Mouse (Mus musculus) limb, embryonic 15.5 days (tissue): ENCODE measurements around the gene Glb1. TPM values are rescaled to one million over a fixed set of nuclear protein-coding genes. Genes with fewer than 3 reads are reported as not detected.
"Not testable (repeated sequence)": the region's sequence is repeated elsewhere in the genome, so short reads cannot be mapped to it uniquely, and the experiment has no call there.

Experiments
- ATAC-seq: fragments of 200-750 bp; cut with Nextera tagmentation; 2 replicates; pipeline ENCODE4 v1.8.0; 2017; ENCODE audit warnings: low read depth, moderate TSS enrichment; ENCODE audit not compliant: insufficient number of reproducible peaks, low FRiP score, low TSS enrichment
- H3K27ac ChIP-seq: fragments of 300-500 bp; sonication (generic); 2 replicates; pipeline ENCODE4 v1.5.1; 2015; ENCODE audit warnings: moderate library complexity, mild to moderate bottlenecking, inconsistent platforms
- H3K27me3 ChIP-seq: fragments of 300-500 bp; sonication (generic); 2 replicates; pipeline ENCODE4 v1.6.1; 2015; ENCODE audit warnings: inconsistent platforms
- H3K36me3 ChIP-seq: fragments of 300-500 bp; sonication (generic); 2 replicates; pipeline ENCODE4 v1.6.1; 2015; ENCODE audit warnings: inconsistent platforms
- H3K4me1 ChIP-seq: fragments of 300-500 bp; sonication (generic); 2 replicates; pipeline ENCODE4 v1.6.1; 2015; ENCODE audit warnings: inconsistent platforms
- H3K4me2 ChIP-seq: fragments of 300-500 bp; sonication (generic); 2 replicates; pipeline ENCODE4 v1.6.1; 2015; ENCODE audit warnings: mild to moderate bottlenecking, inconsistent platforms
- H3K4me3 ChIP-seq: fragments of 300-500 bp; sonication (generic); 2 replicates; pipeline ENCODE4 v1.5.1; 2015; ENCODE audit warnings: mild to moderate bottlenecking, inconsistent platforms
- H3K9ac ChIP-seq: fragments of 300-500 bp; sonication (generic); 2 replicates; pipeline ENCODE4 v1.6.1; 2015; ENCODE audit warnings: inconsistent platforms
- H3K9me3 ChIP-seq: fragments of 300-500 bp; sonication (generic); 2 replicates; pipeline ENCODE4 v1.6.1; 2016; ENCODE audit warnings: inconsistent platforms
- WGBS: fragments of 180-500 bp; shearing (Covaris S2); methylation state at CpG from one replicate; pipeline ENCODE4 v1.1.7; 2015; 5-methylcytosine and 5-hydroxymethylcytosine counted together
- polyA plus RNA-seq: library from polyadenylated mRNA; unstranded; fragments of >200 nt; fragmentation: Nextera tagmentation; extraction: Ambion mirVana; gene quantifications from 2 replicates; pipeline ENCODE4 v1.2.1, GENCODE M21; 2015

Gene Glb1
- polyA plus RNA-seq, 1 experiment from 2014 or later = 37.7 TPM

DNA sequence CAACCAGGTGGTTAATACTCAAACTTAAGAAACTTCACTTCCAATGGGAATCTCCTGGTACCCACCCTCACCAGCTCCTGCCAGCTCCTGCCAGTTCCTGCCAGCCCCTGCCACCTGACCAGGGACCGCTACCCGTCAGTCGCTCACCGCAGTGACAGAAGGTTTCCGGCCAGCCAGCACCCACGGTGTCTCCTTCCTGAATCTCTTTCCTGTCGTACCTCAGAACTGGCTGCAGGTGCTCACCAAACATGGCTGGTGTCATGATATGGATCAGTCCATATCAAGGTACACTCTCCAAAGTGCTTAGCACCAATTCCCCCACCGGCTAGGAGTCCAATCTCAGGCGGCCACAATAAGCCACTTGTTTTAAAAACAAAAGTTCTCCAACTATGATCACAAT, 108.9 kb downstream of the Glb1 start:
- no peak overlapping the region for H3K4me3 ChIP-seq
- H3K9me3 ChIP-seq = peaks cover 8% of the 10 kb centered on the region; the same call in 1 of the 2 replicates
- no peak overlapping the region for H3K9ac ChIP-seq
- H3K27ac ChIP-seq = no peak overlapping the region
- H3K36me3 ChIP-seq = peaks cover 14% of the 10 kb centered on the region; the same call in 1 of the 2 replicates
- H3K27me3 ChIP-seq = no peaks in the 10 kb centered on the region
- H3K4me2 ChIP-seq = no peak overlapping the region
- no peak for ATAC-seq
- H3K4me1 ChIP-seq = no peaks in the 10 kb centered on the region
- WGBS = 91% methylated on average over 9 of the region's 9 CpGs

DNA sequence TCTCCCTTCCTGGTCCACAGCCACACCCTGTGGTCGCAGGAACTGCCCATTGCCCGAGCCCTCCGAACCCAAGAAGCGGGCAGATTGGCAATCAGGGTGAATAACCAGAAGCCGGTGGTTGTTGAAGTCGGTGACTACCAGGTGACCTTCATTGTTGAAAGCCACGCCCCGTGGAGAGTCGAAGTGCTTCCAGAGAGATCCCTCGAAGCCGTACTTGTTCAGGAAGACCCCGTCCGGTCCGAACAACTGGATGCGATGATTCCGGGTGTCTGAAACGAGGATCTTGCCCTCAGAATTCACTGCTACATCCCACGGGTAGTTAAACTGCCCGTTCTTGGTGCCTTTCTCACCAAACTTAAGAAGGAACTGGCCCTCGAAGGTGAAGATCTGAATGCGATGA, 112.0 kb downstream of the Glb1 start:
- Histone ChIP-seq H3K4me1 (peaks cover 12% of the 10 kb centered on the region), H3K4me2 (no peak overlapping the region), H3K4me3 (no peak overlapping the region), H3K36me3 (peaks cover 14% of the 10 kb centered on the region; the same call in 1 of the 2 replicates), H3K9ac (no peak overlapping the region), H3K27ac (no peak overlapping the region), H3K9me3 (peaks cover 8% of the 10 kb centered on the region; the same call in 1 of the 2 replicates), H3K27me3 (no peaks in the 10 kb centered on the region)
- no peak for ATAC-seq
- 95% methylated on average over 21 of the region's 21 CpGs for WGBS

DNA sequence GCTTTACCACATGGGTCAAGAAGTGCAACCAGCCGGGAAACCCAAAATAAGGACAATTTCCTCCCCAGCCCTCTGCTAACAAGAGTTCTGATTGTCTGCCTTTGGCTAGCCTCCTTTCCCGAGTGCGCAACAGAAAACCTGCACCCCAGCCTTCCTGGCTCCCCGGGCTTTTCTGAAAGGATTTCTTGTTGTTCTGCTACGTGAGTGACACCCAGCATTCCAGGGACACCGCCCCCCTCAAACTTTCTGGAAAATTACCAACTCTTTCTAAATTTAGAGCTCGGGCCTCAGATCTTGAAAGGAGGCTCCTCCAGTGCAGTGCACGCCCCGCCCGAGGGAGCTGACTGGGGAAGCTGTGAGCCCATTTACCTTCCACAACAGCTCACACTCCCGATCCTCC, 114.5 kb downstream of the Glb1 start, which contains the start of gene C130032M10Rik:
Gene C130032M10Rik, plus strand, starts transcription at position 334 of the 400 bp plus-strand sequence.
- Histone ChIP-seq H3K4me1 (peaks cover 12% of the 10 kb centered on the region), H3K4me2 (peak within 1 kb of the TSS; percentile 19; the same call in 1 of the 2 replicates), H3K27me3 (no peaks in the 10 kb centered on the region), H3K4me3 (no peak within 1 kb of the TSS; the same call in 1 of the 2 replicates), H3K9ac (no peak within 1 kb of the TSS), H3K27ac (peak within 1 kb of the TSS; percentile 74), H3K36me3 (peaks cover 14% of the 10 kb centered on the region; the same call in 1 of the 2 replicates), H3K9me3 (peaks cover 8% of the 10 kb centered on the region; the same call in 1 of the 2 replicates)
- no peak; the same call in 1 of the 2 replicates for ATAC-seq
- WGBS = 56% methylated on average over 11 of the region's 11 CpGs

DNA sequence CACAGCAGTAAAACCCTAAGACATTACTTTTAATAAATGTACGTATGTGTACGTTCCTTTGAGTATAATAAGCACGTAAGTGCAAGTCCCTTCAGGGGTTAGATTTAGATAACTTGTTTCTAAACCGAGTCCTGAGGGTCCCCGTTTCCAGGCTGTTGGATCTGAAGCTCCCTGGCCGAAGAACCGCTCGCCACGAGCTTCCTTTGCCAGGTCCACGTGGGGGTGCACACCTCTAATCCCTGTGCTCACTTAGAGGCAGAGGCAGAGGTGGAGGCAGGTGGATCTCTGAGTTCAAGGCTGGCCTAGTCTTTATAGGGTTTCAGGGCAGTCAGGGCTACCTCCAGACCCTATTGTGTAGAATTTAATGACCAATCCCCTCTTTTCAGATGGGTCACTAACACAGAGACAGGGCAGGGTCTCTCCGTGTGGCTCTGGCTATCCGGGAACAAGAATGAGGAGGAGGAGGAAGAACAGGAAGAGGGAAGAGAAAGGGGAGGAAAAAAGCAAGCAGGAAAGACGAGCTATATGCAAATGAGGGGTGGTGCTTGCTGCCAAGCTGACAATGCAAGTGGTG, 117.1 kb downstream of the Glb1 start:
- peaks cover 9% of the 10 kb centered on the region; the same call in 1 of the 2 replicates for H3K36me3 ChIP-seq
- peaks cover 8% of the 10 kb centered on the region; the same call in 1 of the 2 replicates for H3K9me3 ChIP-seq
- H3K4me2 ChIP-seq = no peak overlapping the region
- no peak overlapping the region for H3K4me3 ChIP-seq
- H3K27ac ChIP-seq = 0 out of 2 replicates have a peak overlapping the region, but pooled peaks have one; percentile 27
- no peak overlapping the region for H3K9ac ChIP-seq
- H3K27me3 ChIP-seq = no peaks in the 10 kb centered on the region
- peaks cover 12% of the 10 kb centered on the region for H3K4me1 ChIP-seq
- WGBS = 67% methylated on average over 13 of the region's 13 CpGs
- no peak for ATAC-seq

DNA sequence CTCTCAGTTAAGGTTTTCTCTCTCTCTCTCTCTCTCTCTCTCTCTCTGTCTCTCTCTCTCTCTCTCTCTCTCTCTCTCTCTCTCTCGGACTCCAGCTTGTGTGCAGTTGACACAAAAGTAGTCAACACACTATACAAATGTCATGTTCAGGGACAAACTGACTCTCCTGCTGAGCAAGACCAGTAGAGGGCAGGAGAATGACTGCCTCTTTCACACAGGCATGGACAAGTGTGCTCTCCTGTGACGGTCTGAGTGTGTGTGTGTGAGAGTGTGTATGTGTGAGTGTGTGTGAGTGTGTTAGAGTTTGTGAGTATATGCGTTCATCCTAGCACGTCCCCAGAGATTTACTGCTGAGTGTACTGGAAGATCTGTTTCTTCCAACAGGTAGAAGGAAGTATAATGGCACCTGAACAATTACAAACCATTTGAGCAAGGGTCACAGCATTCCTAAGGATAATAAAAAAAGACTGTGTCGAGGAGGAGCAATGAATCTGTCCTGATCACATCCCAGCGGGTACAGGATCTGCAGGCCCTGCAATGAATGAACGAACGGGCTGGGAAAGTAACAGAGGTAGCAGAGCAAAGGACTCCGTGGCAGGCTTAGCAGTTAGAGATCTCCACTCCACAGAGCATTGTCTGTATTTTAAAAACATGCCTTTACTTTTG, 118.1 kb downstream of the Glb1 start:
- no peak overlapping the region for H3K4me3 ChIP-seq
- H3K4me1 ChIP-seq = peaks cover 12% of the 10 kb centered on the region
- H3K27ac ChIP-seq = no peak overlapping the region
- H3K9ac ChIP-seq = no peak overlapping the region
- peaks cover under 1% of the 10 kb centered on the region; the same call in 1 of the 2 replicates for H3K9me3 ChIP-seq
- H3K4me2 ChIP-seq = no peak overlapping the region
- no peaks in the 10 kb centered on the region for H3K36me3 ChIP-seq
- no peaks in the 10 kb centered on the region for H3K27me3 ChIP-seq
- no peak for ATAC-seq
- 59% methylated on average over 9 of the region's 9 CpGs for WGBS

DNA sequence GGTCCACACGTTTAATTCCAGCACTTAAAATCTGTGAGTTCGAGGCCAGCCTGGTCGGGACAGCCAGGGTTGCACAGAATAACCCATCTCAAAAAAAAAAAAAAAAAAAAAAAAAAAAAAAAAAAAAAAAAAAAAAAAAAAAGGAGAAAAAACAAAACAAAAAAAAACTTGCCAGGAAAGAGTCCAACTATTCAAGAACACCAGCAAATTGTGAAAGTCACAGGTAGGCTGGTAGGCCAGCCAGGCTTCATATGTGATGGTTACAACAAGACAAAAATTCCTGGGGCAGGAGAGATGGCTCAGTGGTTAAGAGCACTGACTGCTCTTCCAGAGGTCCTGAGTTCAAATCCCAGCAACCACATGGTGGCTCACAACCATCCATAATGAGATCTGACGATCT, 119.7 kb downstream of the Glb1 start:
- not testable (repeated sequence) for H3K36me3 ChIP-seq, H3K4me2 ChIP-seq, H3K27ac ChIP-seq, H3K9ac ChIP-seq, H3K9me3 ChIP-seq, H3K4me3 ChIP-seq, H3K27me3 ChIP-seq, ATAC-seq, H3K4me1 ChIP-seq
- 73% methylated on average over 4 of the region's 4 CpGs for WGBS

DNA sequence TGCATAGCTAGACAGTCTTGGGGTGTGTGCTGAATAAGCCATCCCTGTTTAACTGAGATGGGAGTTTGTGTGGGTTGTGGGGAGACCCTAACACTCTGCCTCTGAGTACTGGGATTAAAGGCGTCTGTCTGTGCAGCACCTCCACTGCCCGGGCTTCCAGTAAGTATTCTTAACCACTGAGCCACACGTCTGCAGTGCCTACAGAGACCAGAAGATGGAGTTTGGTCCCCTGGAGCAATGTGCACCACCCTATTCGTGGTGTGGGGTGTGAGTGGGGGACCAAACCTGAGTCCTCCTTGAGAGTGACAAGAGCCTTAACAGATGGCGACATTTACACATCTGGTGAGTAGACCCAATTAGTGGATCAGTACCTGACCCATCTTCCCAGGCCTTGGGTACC, 121.2 kb downstream of the Glb1 start:
- H3K36me3 ChIP-seq = no peaks in the 10 kb centered on the region
- peaks cover 14% of the 10 kb centered on the region for H3K4me1 ChIP-seq
- no peak overlapping the region for H3K4me2 ChIP-seq
- ATAC-seq = no peak
- 54% methylated on average over 5 of the region's 5 CpGs for WGBS
- H3K4me3 ChIP-seq = no peak overlapping the region
- H3K27me3 ChIP-seq = no peaks in the 10 kb centered on the region
- H3K9me3 ChIP-seq = no peaks in the 10 kb centered on the region
- no peak overlapping the region for H3K27ac ChIP-seq
- no peak overlapping the region for H3K9ac ChIP-seq

DNA sequence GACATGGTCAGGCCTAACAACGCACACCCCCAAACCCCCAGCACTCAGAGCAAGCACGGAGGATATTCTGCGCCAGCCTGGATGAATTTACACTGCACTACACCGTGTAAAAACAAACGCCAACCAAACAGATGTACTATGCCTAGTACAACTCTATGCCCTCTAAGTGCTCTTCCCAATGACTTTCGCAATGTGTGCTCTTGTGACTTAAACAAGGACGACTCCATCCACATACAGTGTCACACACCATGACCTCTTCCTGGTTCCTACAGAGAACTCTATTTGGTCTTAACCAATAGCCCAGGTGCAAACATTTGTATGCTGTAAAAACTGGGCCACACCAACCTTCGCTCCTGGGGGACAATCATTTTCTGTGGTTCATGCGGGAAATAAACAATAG, 121.6 kb downstream of the Glb1 start:
- no peak overlapping the region for H3K4me3 ChIP-seq
- H3K9me3 ChIP-seq = no peaks in the 10 kb centered on the region
- no peak overlapping the region for H3K9ac ChIP-seq
- 88% methylated on average over 9 of the region's 9 CpGs for WGBS
- peaks cover 17% of the 10 kb centered on the region for H3K4me1 ChIP-seq
- H3K36me3 ChIP-seq = no peaks in the 10 kb centered on the region
- no peak overlapping the region for H3K4me2 ChIP-seq
- no peak for ATAC-seq
- H3K27ac ChIP-seq = no peak overlapping the region
- H3K27me3 ChIP-seq = no peaks in the 10 kb centered on the region

Other genes with a start within 250 kb of the Glb1 start
- not detected in 2 replicates for gene Bcl2a1c, start 70.9 kb upstream of the Glb1 start, polyA plus RNA-seq
- gene Crtap, start 10.4 kb upstream of the Glb1 start, polyA plus RNA-seq = 232 and 254 TPM in 2 replicates
- gene Tmppe, start within 50 bp of the Glb1 start, polyA plus RNA-seq = 9.8 and 10.5 TPM in 2 replicates
- gene Ccr4, start 103.8 kb downstream of the Glb1 start, polyA plus RNA-seq = 4.5 and 5.7 TPM in 2 replicates
- gene C130032M10Rik, start 114.6 kb downstream of the Glb1 start, polyA plus RNA-seq = 5.5 and 6.6 TPM in 2 replicates
- gene Trim71, start 163.3 kb downstream of the Glb1 start, polyA plus RNA-seq = 0.24 and 0.27 TPM in 2 replicates
- gene Cnot10, start 239.1 kb downstream of the Glb1 start, polyA plus RNA-seq = 60.9 and 61.3 TPM in 2 replicates